Mouse (Mus musculus) G1E (cell line): Measurements from ENCODE around the gene Arid3a. TPM values are rescaled to one million over a fixed set of nuclear protein-coding genes. Genes with fewer than 3 reads are reported as not detected.

Experiments
- ATAC-seq: 2 replicates; pipeline ENCODE4 v1.8.0; 2016; ENCODE audit warnings: mild to moderate bottlenecking; ENCODE audit not compliant: insufficient number of reproducible peaks, poor library complexity, low FRiP score, severe bottlenecking; ENCODE audit errors: extremely low read depth
- DNase-seq: peaks from one replicate; pipeline ENCODE4 v3.0.0; 2012; ENCODE audit warnings: low spot score
- H3K27me3 ChIP-seq: 2 replicates; pipeline ENCODE4 v1.6.1; 2012; ENCODE audit warnings: mild to moderate bottlenecking, low read length, inconsistent platforms; ENCODE audit not compliant: insufficient read depth
- H3K36me3 ChIP-seq: replicated peaks from 2 replicates; pipeline ENCODE3; 2012; ENCODE audit warnings: mild to moderate bottlenecking, inconsistent platforms
- H3K4me1 ChIP-seq: 2 replicates; pipeline ENCODE4 v1.6.1; 2012; ENCODE audit warnings: low read depth, low read length, inconsistent platforms, mixed read lengths; ENCODE audit not compliant: insufficient read depth
- H3K4me3 ChIP-seq: 2 replicates; pipeline ENCODE4 v1.5.1; 2012; ENCODE audit warnings: low read depth, mild to moderate bottlenecking, inconsistent platforms, low read length, moderate library complexity, mixed read lengths
- H3K9me3 ChIP-seq: replicated peaks from 2 replicates; pipeline ENCODE4 v1.6.1; 2012; ENCODE audit warnings: inconsistent platforms
- CTCF ChIP-seq: IDR thresholded peaks from 2 replicates; pipeline ENCODE4 v1.5.1; 2012; ENCODE audit warnings: low read depth, low read length, inconsistent platforms, mixed read lengths
- GATA1 ChIP-seq: IDR thresholded peaks from 2 replicates; pipeline ENCODE4 v1.6.1; 2012; ENCODE audit warnings: borderline replicate concordance, low read length, inconsistent platforms, mixed read lengths
- GATA2 ChIP-seq: IDR thresholded peaks from 2 replicates; pipeline ENCODE4 v1.6.1; 2012; ENCODE audit warnings: low read depth, low read length, inconsistent platforms, borderline replicate concordance
- POLR2AphosphoS5 ChIP-seq: IDR thresholded peaks from 2 replicates; pipeline ENCODE4 v1.6.1; 2012; ENCODE audit warnings: low read depth, low read length, inconsistent platforms; ENCODE audit not compliant: insufficient replicate concordance
- TAL1 ChIP-seq: conservative IDR thresholded peaks from 2 replicates; pipeline ENCODE4 v1.6.1; 2012; ENCODE audit warnings: low read depth, low read length, inconsistent platforms, mixed read lengths
- polyA plus RNA-seq: library from polyadenylated mRNA; stranded (reverse); fragments of >175 nt; gene quantifications from 2 replicates; pipeline ENCODE4 v1.2.3, GENCODE M21; 2012
- total RNA-seq, 2 experiments: library from RNA; stranded (forward) in 1 of 2; stranded (reverse) in 1 of 2; fragments of 200-1000 nt in 1 of 2; fragments of >200 nt in 1 of 2; fragmentation: Nextera tagmentation in 1 of 2; gene quantifications; 2 replicates each; pipeline ENCODE4 v1.2.3; 2014 to 2017

Gene Arid3a
- total and polyA plus RNA-seq, 3 experiments, result 32.8 to 164 (median 35.4) TPM

- Histone ChIP-seq H3K27me3 (no peaks in the 10 kb centered on the region; the same call in 1 of the 2 replicates), H3K4me1 (peaks cover 84% of the 10 kb centered on the region), H3K9me3 (no peaks in the 10 kb centered on the region), H3K36me3 (peaks cover 51% of the 10 kb centered on the region), H3K4me3 (peak overlapping the region; percentile 87; the same call in 1 of the 2 replicates)
- ATAC-seq (peak; percentile 78), DNase-seq (peak; percentile 80)
- TF ChIP-seq CTCF (no peak), GATA2 (no peak), GATA1 (no peak), TAL1 (peak; percentile 87), POLR2AphosphoS5 (no peak)
Measured at GRCm38 (mm10) chr10:79914131-79914947, 12.5 kb upstream of the Arid3a start.

DNA sequence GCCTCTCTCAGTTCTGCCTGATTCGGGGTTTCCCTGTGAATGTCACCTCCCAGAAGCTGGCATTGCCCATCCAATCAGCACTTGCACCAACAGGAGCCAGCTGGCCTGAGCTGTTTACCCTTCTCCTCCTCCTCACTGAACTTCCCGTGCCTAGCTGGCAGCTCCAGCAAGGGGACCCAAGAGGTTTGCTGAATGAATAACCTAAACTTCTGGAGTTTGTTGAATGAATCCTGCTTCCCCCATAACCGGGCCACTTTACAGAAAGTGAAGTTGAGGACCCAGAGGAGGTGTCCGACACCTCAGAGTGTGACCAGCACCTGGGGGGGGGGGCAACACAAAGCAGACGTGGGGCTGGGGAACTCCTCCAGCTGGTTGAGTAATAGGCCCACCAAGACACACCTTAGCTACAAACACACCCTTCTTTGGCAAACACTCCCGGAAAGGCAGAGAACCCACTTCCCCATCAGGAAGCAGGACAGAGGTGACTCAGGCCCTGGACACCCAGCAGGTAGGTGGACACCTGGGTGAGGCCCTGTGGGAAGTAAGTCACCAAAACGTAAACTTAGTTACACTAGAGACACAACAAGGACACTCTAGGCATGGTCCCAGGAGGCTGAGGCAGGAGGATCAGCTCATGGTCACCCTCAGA, 11.8 kb upstream of the Arid3a start:
- no peak for ATAC-seq
- peak overlapping the region; percentile 87; the same call in 1 of the 2 replicates for H3K4me3 ChIP-seq
- peaks cover 44% of the 10 kb centered on the region for H3K36me3 ChIP-seq
- no peaks in the 10 kb centered on the region; the same call in 1 of the 2 replicates for H3K27me3 ChIP-seq
- DNase-seq, result no peak
- H3K4me1 ChIP-seq, result peaks cover 84% of the 10 kb centered on the region
- H3K9me3 ChIP-seq, result no peaks in the 10 kb centered on the region
- TF ChIP-seq GATA1 (no peak), GATA2 (no peak), CTCF (no peak), POLR2AphosphoS5 (no peak), TAL1 (no peak)

- peaks cover 34% of the 10 kb centered on the region for H3K36me3 ChIP-seq
- DNase-seq, result no peak
- H3K4me3 ChIP-seq, result peak overlapping the region; percentile 87
- ATAC-seq, result no peak
- no peaks in the 10 kb centered on the region; the same call in 1 of the 2 replicates for H3K27me3 ChIP-seq
- peaks cover 7% of the 10 kb centered on the region for H3K9me3 ChIP-seq
- no peak for TF ChIP-seq TAL1
- TF ChIP-seq GATA2, result no peak
- TF ChIP-seq CTCF, result no peak
- H3K4me1 ChIP-seq, result peaks cover 92% of the 10 kb centered on the region
Measured at GRCm38 (mm10) chr10:79916081-79916480, 10.8 kb upstream of the Arid3a start.

DNA sequence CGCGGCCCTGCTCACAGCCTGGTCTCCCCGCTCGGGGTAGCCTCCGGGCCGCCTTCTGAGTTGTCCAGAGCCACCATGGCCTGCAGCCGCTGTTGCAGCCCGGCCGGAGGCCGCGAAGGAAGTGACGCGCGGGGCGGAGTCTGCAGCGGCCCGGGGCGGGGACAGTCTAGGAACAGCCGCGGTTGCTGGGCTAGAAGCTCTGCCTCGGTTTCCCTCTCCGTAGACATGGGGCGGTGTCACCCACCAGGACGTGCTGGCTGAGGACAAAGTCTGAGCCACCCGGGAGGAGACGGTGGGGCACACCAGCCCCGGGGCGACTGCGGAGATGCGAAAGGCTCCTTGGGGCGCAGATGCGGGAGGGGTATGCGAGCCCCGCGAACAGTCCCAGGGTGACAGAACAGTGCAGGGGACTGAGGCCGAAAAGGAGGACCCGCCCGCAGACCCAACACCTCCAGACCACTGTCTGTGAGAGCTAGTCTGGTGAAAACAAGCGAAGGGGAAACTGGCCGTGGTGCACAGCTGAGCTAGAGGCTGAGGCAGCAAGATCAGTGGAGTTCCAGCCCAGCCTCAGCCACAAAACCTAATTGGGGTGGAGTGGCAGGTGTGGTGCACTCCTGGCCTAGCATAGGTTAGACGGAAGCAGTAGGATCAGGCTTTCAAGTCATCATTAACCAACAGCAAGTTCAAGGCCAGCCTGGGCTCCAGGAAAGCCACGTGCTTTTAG, 9.9 kb upstream of the Arid3a start, which contains the start of gene Kiss1r:
Gene Kiss1r, plus strand, starts transcription at position 164 of the 724 bp plus-strand sequence.
- Histone ChIP-seq H3K9me3 (peaks cover 15% of the 10 kb centered on the region), H3K36me3 (peaks cover 25% of the 10 kb centered on the region), H3K27me3 (no peaks in the 10 kb centered on the region; the same call in 1 of the 2 replicates), H3K4me1 (peaks cover 83% of the 10 kb centered on the region), H3K4me3 (peak within 1 kb of the TSS; percentile 87)
- peak; percentile 85 for DNase-seq
- 0 out of 2 replicates have a peak, but pooled peaks have one; percentile 30 for ATAC-seq
- TF ChIP-seq CTCF (no peak), GATA2 (no peak), GATA1 (no peak), TAL1 (no peak)

DNA sequence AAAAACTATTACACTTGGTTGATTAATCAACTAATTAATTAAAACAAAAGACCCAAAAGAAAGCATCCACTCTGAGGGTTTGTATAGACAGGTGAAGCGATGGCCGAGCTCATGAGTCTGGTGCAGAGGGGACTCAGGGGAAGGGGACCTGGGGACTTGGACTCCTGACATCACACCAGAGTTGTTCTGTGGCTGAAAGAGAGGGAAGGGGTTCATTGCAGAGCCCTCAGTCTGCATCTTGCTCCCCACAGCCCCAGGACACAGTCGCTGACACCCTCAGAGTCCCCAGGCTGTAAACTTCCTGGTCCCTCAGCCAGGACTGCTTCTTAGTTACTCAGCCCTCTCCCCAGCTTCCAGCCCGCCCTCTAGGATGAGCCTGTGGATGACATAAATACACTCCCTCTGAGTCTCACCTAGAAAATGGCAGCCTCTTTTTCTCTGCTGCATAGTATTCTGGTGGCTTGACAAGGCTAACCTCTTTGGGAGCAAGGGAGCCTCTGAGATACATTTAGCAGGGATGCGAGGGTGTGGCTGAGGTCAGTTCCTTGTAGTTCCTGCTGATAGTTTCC, 9.2 kb upstream of the Arid3a start:
- peaks cover 78% of the 10 kb centered on the region for H3K4me1 ChIP-seq
- peak overlapping the region; percentile 87; the same call in 1 of the 2 replicates for H3K4me3 ChIP-seq
- no peak for ATAC-seq
- no peaks in the 10 kb centered on the region; the same call in 1 of the 2 replicates for H3K27me3 ChIP-seq
- no peak for DNase-seq
- peaks cover 19% of the 10 kb centered on the region for H3K36me3 ChIP-seq
- H3K9me3 ChIP-seq, result peaks cover 15% of the 10 kb centered on the region
- TF ChIP-seq TAL1 (no peak), GATA1 (no peak), POLR2AphosphoS5 (no peak), GATA2 (no peak), CTCF (no peak)
